Mouse (Mus musculus) limb, embryonic 10.5 days (tissue): ENCODE measurements around the gene Grik4. TPM values are rescaled to one million over a fixed set of nuclear protein-coding genes. Genes with fewer than 3 reads are reported as not detected.
A peak's percentile ranks its signal among the peaks of the same experiment; 100 is the strongest.

ENCODE experiments used
- DNase-seq: peaks from one replicate; pipeline ENCODE4 v3.0.0-alpha.2; 2017; ENCODE audit warnings: low spot score
- H3K27ac ChIP-seq: fragments of 300-500 bp; sonication (generic); 2 replicates; pipeline ENCODE4 v1.5.1; 2016; ENCODE audit warnings: mild to moderate bottlenecking
- H3K27me3 ChIP-seq: fragments of 300-500 bp; sonication (generic); 2 replicates; pipeline ENCODE4 v1.6.1; 2016; ENCODE audit warnings: low read depth, mild to moderate bottlenecking; ENCODE audit not compliant: poor library complexity, severe bottlenecking
- H3K36me3 ChIP-seq: fragments of 300-500 bp; sonication (generic); 2 replicates; pipeline ENCODE4 v1.6.1; 2016; ENCODE audit warnings: mild to moderate bottlenecking, moderate library complexity
- H3K4me1 ChIP-seq: fragments of 300-500 bp; sonication (generic); 2 replicates; pipeline ENCODE4 v1.6.1; 2016
- H3K4me3 ChIP-seq: fragments of 300-500 bp; sonication (generic); 2 replicates; pipeline ENCODE4 v1.5.1; 2016; ENCODE audit warnings: mild to moderate bottlenecking, moderate library complexity
- H3K9me3 ChIP-seq: fragments of 300-500 bp; sonication (generic); replicated peaks from 2 replicates; pipeline ENCODE4 v1.6.1; 2016; ENCODE audit warnings: mild to moderate bottlenecking
- WGBS: fragments of 180-500 bp; shearing (Covaris S2); methylation state at CpG from one replicate; pipeline ENCODE4 v1.1.7; 2016; 5-methylcytosine and 5-hydroxymethylcytosine counted together
- polyA plus RNA-seq: library from polyadenylated mRNA; unstranded; fragments of >200 nt; fragmentation: Nextera tagmentation; extraction: Ambion mirVana; gene quantifications from 2 replicates; pipeline ENCODE4 v1.2.1, GENCODE M21; 2016

The Grik4 gene
- polyA plus RNA-seq, 1 experiment from 2014 or later, result 2.2 TPM

GRCm38 (mm10) chr9:42942148-42942547 is 2.1 kb downstream of the Grik4 start:
- Histone ChIP-seq H3K36me3 (no peaks in the 10 kb centered on the region), H3K9me3 (no peaks in the 10 kb centered on the region), H3K27me3 (peaks cover 59% of the 10 kb centered on the region), H3K4me3 (no peak overlapping the region), H3K27ac (no peak overlapping the region), H3K4me1 (peaks cover 29% of the 10 kb centered on the region)
- WGBS, result 68% methylated on average over 4 of the region's 4 CpGs
- no peak for DNase-seq

- Histone ChIP-seq H3K27ac (no peak overlapping the region), H3K4me1 (peaks cover 21% of the 10 kb centered on the region), H3K27me3 (peaks cover 29% of the 10 kb centered on the region; the same call in 1 of the 2 replicates), H3K36me3 (no peaks in the 10 kb centered on the region), H3K9me3 (no peaks in the 10 kb centered on the region), H3K4me3 (no peak overlapping the region)
- WGBS, result 66% methylated on average over 7 of the region's 7 CpGs
- DNase-seq, result no peak
These were observed 12.1 kb downstream of the Grik4 start for GRCm38 (mm10) chr9:42932146-42932545.

DNA sequence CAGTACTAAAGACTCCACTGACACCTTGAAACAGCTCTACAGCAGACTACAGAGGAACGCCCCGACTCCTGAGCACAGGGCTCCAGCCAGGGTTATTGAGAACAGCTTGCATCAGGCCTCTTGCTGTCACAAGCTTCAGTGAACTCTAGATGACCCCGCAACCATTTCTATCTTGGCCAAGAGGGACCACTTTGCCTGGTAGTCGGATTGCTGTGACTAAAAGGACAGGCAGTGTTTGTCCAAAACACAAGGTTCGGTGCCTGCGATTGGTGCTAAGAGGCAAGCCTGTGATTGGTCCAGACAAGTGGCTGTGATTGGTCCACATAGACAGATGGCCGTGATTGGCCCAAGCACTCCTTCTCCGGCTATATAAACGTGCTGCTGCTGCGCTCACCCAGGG is 16.8 kb downstream of the Grik4 start:
- no peak overlapping the region for H3K4me3 ChIP-seq
- 63% methylated on average over 10 of the region's 10 CpGs for WGBS
- DNase-seq, result peak; percentile 49
- no peaks in the 10 kb centered on the region for H3K36me3 ChIP-seq
- peaks cover 15% of the 10 kb centered on the region; the same call in 1 of the 2 replicates for H3K27me3 ChIP-seq
- H3K27ac ChIP-seq, result no peak overlapping the region
- H3K4me1 ChIP-seq, result peaks cover 11% of the 10 kb centered on the region
- H3K9me3 ChIP-seq, result no peaks in the 10 kb centered on the region

DNA sequence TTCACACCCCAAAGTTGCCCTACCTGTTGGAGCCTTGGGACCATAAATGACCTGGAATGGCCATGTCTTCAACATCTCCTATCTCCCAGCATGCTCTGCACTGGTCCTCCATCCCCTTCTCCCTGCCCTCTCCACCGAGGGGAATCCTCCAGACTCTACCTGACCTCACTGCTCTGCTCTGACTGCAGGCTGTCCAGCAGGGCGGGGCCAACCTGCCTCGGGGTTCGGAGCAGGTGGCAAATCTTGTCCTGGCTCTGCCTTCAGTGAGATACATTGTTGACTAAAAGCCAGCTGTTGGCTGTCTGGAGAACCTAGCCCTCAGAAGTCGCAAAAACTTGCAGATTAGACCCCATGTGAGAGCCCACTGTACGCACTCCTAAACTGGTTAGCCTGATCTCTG is 17.7 kb downstream of the Grik4 start:
- no peaks in the 10 kb centered on the region for H3K9me3 ChIP-seq
- 86% methylated on average over 6 of the region's 6 CpGs for WGBS
- no peak overlapping the region for H3K4me3 ChIP-seq
- H3K36me3 ChIP-seq, result no peaks in the 10 kb centered on the region
- peaks cover 15% of the 10 kb centered on the region for H3K4me1 ChIP-seq
- no peak for DNase-seq
- H3K27me3 ChIP-seq, result 0 out of 2 replicates have a peak, but pooled peaks cover 7% of the 10 kb centered on the region
- H3K27ac ChIP-seq, result no peak overlapping the region

- 85% methylated on average over 4 of the region's 4 CpGs for WGBS
- no peaks in the 10 kb centered on the region for H3K36me3 ChIP-seq
- H3K4me3 ChIP-seq, result no peak overlapping the region
- H3K9me3 ChIP-seq, result no peaks in the 10 kb centered on the region
- DNase-seq, result no peak
- peaks cover 18% of the 10 kb centered on the region for H3K4me1 ChIP-seq
- no peaks in the 10 kb centered on the region for H3K27me3 ChIP-seq
- H3K27ac ChIP-seq, result no peak overlapping the region
These were observed 22.5 kb downstream of the Grik4 start for GRCm38 (mm10) chr9:42921830-42922229.

DNA sequence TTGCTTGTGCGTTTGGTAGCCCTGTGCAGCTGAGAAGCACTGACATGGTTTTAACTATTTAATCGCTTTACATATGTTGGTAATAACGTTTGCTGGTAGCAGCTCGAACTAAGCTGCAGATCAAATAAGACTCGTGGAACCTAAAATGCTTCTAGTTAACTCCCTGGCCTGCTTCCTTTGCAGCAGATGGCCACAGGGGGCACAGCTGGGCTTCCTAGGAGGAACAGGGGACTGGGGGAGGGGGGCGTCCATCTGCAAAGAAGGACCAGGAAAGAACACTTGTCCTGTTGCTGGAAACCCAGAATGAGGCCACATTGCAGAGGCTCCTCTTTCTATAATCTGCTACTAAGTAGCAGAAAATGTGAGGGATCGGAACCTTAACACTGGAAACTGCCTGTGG is 24.1 kb downstream of the Grik4 start:
- H3K4me1 ChIP-seq, result peaks cover 18% of the 10 kb centered on the region
- peak; percentile 61 for DNase-seq
- no peak overlapping the region for H3K4me3 ChIP-seq
- H3K36me3 ChIP-seq, result no peaks in the 10 kb centered on the region
- peak overlapping the region; percentile 27; the same call in 1 of the 2 replicates for H3K27ac ChIP-seq
- no peaks in the 10 kb centered on the region for H3K9me3 ChIP-seq
- WGBS, result 51% methylated on average over 7 of the region's 7 CpGs
- H3K27me3 ChIP-seq, result no peaks in the 10 kb centered on the region

DNA sequence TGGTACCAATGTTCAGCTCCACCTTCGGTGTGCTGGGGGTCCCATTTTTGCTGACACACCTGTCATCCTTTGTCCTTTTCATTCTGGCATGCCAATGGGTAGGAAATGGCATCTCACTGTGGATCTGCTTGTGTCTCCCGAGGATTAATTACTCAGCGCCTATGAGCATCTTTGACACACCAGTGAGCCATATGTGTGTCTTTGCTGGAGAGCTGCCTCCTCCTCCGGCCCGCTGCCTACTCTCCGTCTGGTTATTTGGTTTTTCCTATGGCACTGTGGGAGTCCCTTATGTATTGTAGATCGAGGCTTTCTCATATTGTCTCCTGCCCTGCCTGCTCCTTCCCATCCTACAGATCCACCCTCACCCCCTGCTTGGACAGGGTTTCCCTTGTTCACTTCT is 26.4 kb downstream of the Grik4 start:
- 89% methylated on average over 7 of the region's 7 CpGs for WGBS
- no peaks in the 10 kb centered on the region for H3K36me3 ChIP-seq
- DNase-seq, result no peak
- H3K27me3 ChIP-seq, result no peaks in the 10 kb centered on the region
- no peak overlapping the region for H3K4me3 ChIP-seq
- peaks cover 18% of the 10 kb centered on the region for H3K4me1 ChIP-seq
- H3K27ac ChIP-seq, result no peak overlapping the region
- no peaks in the 10 kb centered on the region for H3K9me3 ChIP-seq

DNA sequence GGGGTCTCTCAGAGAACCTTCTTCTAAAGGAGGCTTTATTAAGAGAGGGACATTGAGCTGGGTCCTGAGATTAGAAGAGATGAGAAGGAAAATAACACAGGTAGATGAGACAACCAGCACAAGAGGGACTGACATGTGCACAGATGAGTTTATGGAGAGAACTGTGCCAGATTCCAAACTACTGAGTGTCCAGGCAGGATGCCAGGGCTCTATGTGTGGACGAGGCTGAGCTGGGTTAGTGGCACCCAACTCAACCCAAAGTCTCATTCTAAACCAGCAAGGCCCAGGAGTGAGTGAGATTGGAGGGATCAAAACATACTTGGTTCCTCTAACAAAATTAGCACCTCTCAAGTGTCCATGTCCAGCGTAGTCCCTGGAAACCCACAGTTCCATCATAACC is 31.1 kb downstream of the Grik4 start:
- WGBS, result 92% methylated on average over 2 of the region's 2 CpGs
- Histone ChIP-seq H3K27ac (no peak overlapping the region; the same call in 1 of the 2 replicates), H3K9me3 (no peaks in the 10 kb centered on the region), H3K36me3 (no peaks in the 10 kb centered on the region), H3K4me3 (no peak overlapping the region), H3K4me1 (peaks cover 24% of the 10 kb centered on the region), H3K27me3 (no peaks in the 10 kb centered on the region)
- no peak for DNase-seq

GRCm38 (mm10) chr9:42908657-42909313 is 35.5 kb downstream of the Grik4 start:
- 0 out of 2 replicates have a peak, but pooled peaks cover 2% of the 10 kb centered on the region for H3K36me3 ChIP-seq
- H3K4me3 ChIP-seq, result peak overlapping the region; percentile 6; the same call in 1 of the 2 replicates
- peak; percentile 58 for DNase-seq
- H3K4me1 ChIP-seq, result peaks cover 46% of the 10 kb centered on the region
- 28% methylated on average over 8 of the region's 8 CpGs for WGBS
- no peaks in the 10 kb centered on the region for H3K27me3 ChIP-seq
- no peaks in the 10 kb centered on the region for H3K9me3 ChIP-seq
- peak overlapping the region; percentile 78 for H3K27ac ChIP-seq

- WGBS, result 34% methylated on average over 3 of the region's 3 CpGs
These were observed 37.3 kb downstream of the Grik4 start for GRCm38 (mm10) chr9:42906995-42907394.

DNA sequence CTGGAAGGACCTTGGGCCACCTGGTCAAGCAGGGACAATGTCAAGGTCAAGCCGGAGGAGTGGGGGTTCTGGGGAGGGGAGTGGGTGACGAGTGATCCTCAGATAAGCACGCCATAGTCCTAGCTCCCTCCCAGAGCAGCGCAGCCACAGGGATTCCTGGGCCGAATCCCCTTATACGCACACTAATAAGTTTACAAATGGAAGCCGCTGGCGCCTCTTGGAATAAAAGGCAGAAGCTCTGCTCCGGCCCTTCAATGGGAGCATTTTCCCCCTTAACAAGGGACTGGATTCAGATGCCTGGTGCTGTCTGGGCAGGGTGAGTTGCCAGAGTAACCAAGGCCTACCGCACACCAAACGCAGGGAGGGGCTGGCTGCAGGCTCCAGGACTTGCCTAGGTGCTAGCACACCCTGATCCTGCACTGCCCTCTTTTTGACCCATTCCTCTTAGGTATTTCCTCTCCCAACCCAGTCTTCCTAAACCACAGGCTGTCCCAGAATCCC is 46.2 kb downstream of the Grik4 start:
- Histone ChIP-seq H3K4me3 (peak overlapping the region; percentile 64), H3K9me3 (no peaks in the 10 kb centered on the region), H3K4me1 (peaks cover 39% of the 10 kb centered on the region), H3K27ac (peak overlapping the region; percentile 84), H3K36me3 (no peaks in the 10 kb centered on the region), H3K27me3 (peaks cover 49% of the 10 kb centered on the region)
- DNase-seq, result peak; percentile 59
- WGBS, result 2% methylated on average over 11 of the region's 11 CpGs

More at GRCm38 (mm10) chr9:42906995-42907394, 37.3 kb downstream of the Grik4 start:
- Histone ChIP-seq H3K36me3 (0 out of 2 replicates have a peak, but pooled peaks cover 2% of the 10 kb centered on the region), H3K4me1 (peaks cover 49% of the 10 kb centered on the region), H3K4me3 (no peak overlapping the region), H3K9me3 (no peaks in the 10 kb centered on the region), H3K27me3 (peaks cover 11% of the 10 kb centered on the region; the same call in 1 of the 2 replicates), H3K27ac (peak overlapping the region; percentile 78)
- no peak for DNase-seq

- peak overlapping the region; percentile 64 for H3K4me3 ChIP-seq
- no peaks in the 10 kb centered on the region; the same call in 1 of the 2 replicates for H3K9me3 ChIP-seq
- H3K36me3 ChIP-seq, result no peaks in the 10 kb centered on the region
- peaks cover 45% of the 10 kb centered on the region for H3K27me3 ChIP-seq
- DNase-seq, result peak; percentile 68
- WGBS, result under 1% methylated on average over 52 of the region's 52 CpGs
- H3K27ac ChIP-seq, result peak overlapping the region; percentile 84
- peaks cover 39% of the 10 kb centered on the region for H3K4me1 ChIP-seq
These were observed 46.8 kb downstream of the Grik4 start for GRCm38 (mm10) chr9:42897361-42898051.
